Comparison of ENCODE assay signal across 8 mouse cellular contexts in genomic region chrX:12006882-12007753, GRCm38 (mm10).
DNase-seq lines count a peak whose midpoint lies in the region; ATAC-seq and TF ChIP-seq lines count a peak whose summit lies in the region.

No protein-coding gene starts in this region.

- ATAC-seq in G1E (ENCODE audit: extremely low read depth, insufficient number of reproducible peaks, low FRiP score, poor library complexity, severe bottlenecking): peak; percentile 75

- TF ChIP-seq CTCF in G1E (IDR thresholded peaks at IDR 0.05; ENCODE audit: low read depth, low read length): no peak
- no peak for TF ChIP-seq CTCF in bone marrow macrophage, adult 2 months (IDR thresholded peaks at IDR 0.05; ENCODE audit: low read depth, low read length)
- TF ChIP-seq CTCF in small intestine, adult 2 months (IDR thresholded peaks at IDR 0.05; ENCODE audit: extremely low read depth, insufficient read length, insufficient replicate concordance, low read depth, low read length): no peak

- no peaks in the 10 kb centered on the region for H3K27me3 ChIP-seq in G1E (ENCODE audit: insufficient read depth, low read length)
- H3K27me3 ChIP-seq in forebrain, embryonic 10.5 days (ENCODE audit: poor library complexity, severe bottlenecking): peaks cover 91% of the 10 kb centered on the region
- H3K27me3 ChIP-seq in small intestine, adult 2 months (ENCODE audit: control insufficient read depth, insufficient read depth, low read length): no peaks in the 10 kb centered on the region

- H3K9me3 ChIP-seq in G1E (replicated peaks): no peaks in the 10 kb centered on the region
- H3K9me3 ChIP-seq in forebrain, embryonic 10.5 days: no peaks in the 10 kb centered on the region

- H3K4me3 ChIP-seq in G1E (ENCODE audit: low read depth, low read length): peak overlapping the region; percentile 71
- peak overlapping the region; percentile 74 for H3K4me3 ChIP-seq in bone marrow macrophage, adult 2 months (ENCODE audit: insufficient read depth, low read length)
- H3K4me3 ChIP-seq in forebrain, embryonic 10.5 days: peak overlapping the region; percentile 52
- H3K4me3 ChIP-seq in small intestine, adult 2 months (ENCODE audit: low read depth, low read length): peak overlapping the region; percentile 80

- DNase-seq in G1E (ENCODE audit: low spot score): peak; percentile 63
- peak; percentile 75 for DNase-seq in forebrain, embryonic 10.5 days (ENCODE audit: extremely low spot score, low spot score)
- DNase-seq in heart, postnatal 14 days: peak; percentile 63 to 71
- DNase-seq in kidney, postnatal 4 days: peak; percentile 69 to 79
- DNase-seq in mesoderm, embryonic 11.5 days (ENCODE audit: low read depth, low spot score): peak; percentile 84
- no peak for DNase-seq in layer of hippocampus, adult 9-10 months (ENCODE audit: low spot score)

- under 1% methylated on average over 63 of the region's 75 CpGs for WGBS in forebrain, embryonic 10.5 days
- WGBS in small intestine, adult 2 months: 9% methylated on average over 53 of the region's 75 CpGs

- peaks cover 52% of the 10 kb centered on the region for H3K4me1 ChIP-seq in G1E (ENCODE audit: insufficient read depth, low read depth, low read length)
- H3K4me1 ChIP-seq in bone marrow macrophage, adult 2 months (ENCODE audit: control insufficient read depth, insufficient read depth, low read length): peaks cover 19% of the 10 kb centered on the region
- peaks cover 68% of the 10 kb centered on the region for H3K4me1 ChIP-seq in forebrain, embryonic 10.5 days
- H3K4me1 ChIP-seq in small intestine, adult 2 months (ENCODE audit: control insufficient read depth, insufficient read depth, insufficient read length, low read length): peaks cover 14% of the 10 kb centered on the region; the same call in 1 of the 2 replicates

- intact Hi-C loops in heart, postnatal 14 days (cut with DNase I): loop anchor here (5.0 to 10.0 kb wide), 3 partner anchors 70 to 375 kb away; no protein-coding TSS in a partner anchor

- TF ChIP-seq POLR2A in bone marrow macrophage, adult 2 months (IDR thresholded peaks at IDR 0.05; ENCODE audit: borderline replicate concordance, low read depth, low read length): no peak
- 0 out of 2 replicates have a peak, but pooled peaks have one; percentile 25 for TF ChIP-seq POLR2A in small intestine, adult 2 months (IDR thresholded peaks at IDR 0.05; ENCODE audit: low read depth, low read length)

- peak overlapping the region; percentile 85 for H3K27ac ChIP-seq in bone marrow macrophage, adult 2 months (ENCODE audit: insufficient read depth, low read depth, low read length)
- peak overlapping the region; percentile 93 for H3K27ac ChIP-seq in forebrain, embryonic 10.5 days
- H3K27ac ChIP-seq in small intestine, adult 2 months (ENCODE audit: insufficient read depth, low read depth, low read length): peak overlapping the region; percentile 93

- H3K36me3 ChIP-seq in G1E (replicated peaks): no peaks in the 10 kb centered on the region
- H3K36me3 ChIP-seq in forebrain, embryonic 10.5 days (replicated peaks): no peaks in the 10 kb centered on the region
- H3K36me3 ChIP-seq in small intestine, adult 2 months (ENCODE audit: control insufficient read depth, insufficient read depth, low read length): no peaks in the 10 kb centered on the region
